Mouse (Mus musculus) brain, embryonic 14.5 days (tissue): ENCODE results near the gene Luzp1.

Experiments used
- CTCF ChIP-seq: fragments of 200-500 bp; IDR thresholded peaks from 2 replicates; pipeline ENCODE4 v1.5.1; 2012; ENCODE audit warnings: inconsistent platforms, mild to moderate bottlenecking, moderate library complexity, borderline replicate concordance; ENCODE audit not compliant: insufficient read depth, insufficient read length; ENCODE audit errors: extremely low read depth
- POLR2A ChIP-seq: fragments of 200-500 bp; IDR thresholded peaks from 2 replicates; pipeline ENCODE4 v1.6.1; 2012; ENCODE audit warnings: mild to moderate bottlenecking, inconsistent platforms, borderline replicate concordance; ENCODE audit not compliant: poor library complexity, insufficient read depth, insufficient read length, severe bottlenecking; ENCODE audit errors: extremely low read depth

GRCm38 (mm10) chr4:136459210-136459609 lies 10.4 kb upstream of the Luzp1 start:
- no peak for TF ChIP-seq POLR2A
- no peak for TF ChIP-seq CTCF
